Mouse (Mus musculus) forebrain, embryonic 11.5 days (tissue): ENCODE measurements around the gene Prkcz. TPM values are rescaled to one million over a fixed set of nuclear protein-coding genes. Genes with fewer than 3 reads are reported as not detected.
"Not testable (repeated sequence)": the region's sequence is repeated elsewhere in the genome, so short reads cannot be mapped to it uniquely, and the experiment has no call there.

Experiments
- ATAC-seq: fragments of 200-750 bp; cut with Nextera tagmentation; replicated peaks from 2 replicates; pipeline ENCODE4 v1.8.0; 2017; ENCODE audit warnings: moderate TSS enrichment; ENCODE audit not compliant: low FRiP score
- DNase-seq: peaks from one replicate; pipeline ENCODE4 v3.0.0-alpha.2; 2017; ENCODE audit warnings: low spot score
- H3K27ac ChIP-seq: fragments of 300-500 bp; sonication (generic); 2 replicates; pipeline ENCODE4 v1.5.1; 2014; ENCODE audit warnings: low read depth, low read length
- H3K27me3 ChIP-seq: fragments of 300-500 bp; sonication (generic); 2 replicates; pipeline ENCODE4 v1.6.1; 2014; ENCODE audit warnings: mild to moderate bottlenecking, low read length, mixed read lengths; ENCODE audit not compliant: control insufficient read depth, insufficient read depth
- H3K36me3 ChIP-seq: fragments of 300-500 bp; sonication (generic); 2 replicates; pipeline ENCODE4 v1.6.1; 2014; ENCODE audit warnings: mild to moderate bottlenecking, low read length, moderate library complexity, mixed read lengths; ENCODE audit not compliant: control insufficient read depth, insufficient read depth
- H3K4me1 ChIP-seq: fragments of 300-500 bp; sonication (generic); replicated peaks from 2 replicates; pipeline ENCODE4 v1.6.1; 2014; ENCODE audit warnings: low read length, mixed read lengths; ENCODE audit not compliant: control insufficient read depth, insufficient read depth
- H3K4me2 ChIP-seq: fragments of 300-500 bp; sonication (generic); 2 replicates; pipeline ENCODE4 v1.6.1; 2014; ENCODE audit warnings: low read depth, mild to moderate bottlenecking, low read length, moderate library complexity, mixed read lengths; ENCODE audit not compliant: severe bottlenecking
- H3K4me3 ChIP-seq: fragments of 300-500 bp; sonication (generic); 2 replicates; pipeline ENCODE4 v1.5.1; 2014; ENCODE audit warnings: low read depth, low read length
- H3K9ac ChIP-seq: fragments of 300-500 bp; sonication (generic); 2 replicates; pipeline ENCODE4 v1.6.1; 2014; ENCODE audit warnings: low read length
- H3K9me3 ChIP-seq: fragments of 300-500 bp; sonication (generic); 2 replicates; pipeline ENCODE4 v1.6.1; 2016; ENCODE audit warnings: low read length, mixed read lengths; ENCODE audit not compliant: control insufficient read depth
- WGBS: fragments of 180-500 bp; shearing (Covaris S2); extraction: QIAGEN DNeasy Blood & Tissue Kit; methylation state at CpG from one replicate; pipeline ENCODE4 v1.1.7; 2014; 5-methylcytosine and 5-hydroxymethylcytosine counted together
- polyA plus RNA-seq: library from polyadenylated mRNA; unstranded; fragments of >200 nt; fragmentation: Nextera tagmentation; extraction: Ambion mirVana; gene quantifications from 2 replicates; pipeline ENCODE4 v1.2.1, GENCODE M21; 2014

Gene Prkcz
- polyA plus RNA-seq, 1 experiment from 2014 or later = 20.8 TPM

GRCm38 (mm10) chr4:155332253-155332652, 28.9 kb downstream of the Prkcz start:
- DNase-seq = no peak
- Histone ChIP-seq H3K4me1 (no peaks in the 10 kb centered on the region), H3K36me3 (no peaks in the 10 kb centered on the region), H3K4me3 (no peak overlapping the region), H3K9ac (no peak overlapping the region), H3K9me3 (no peaks in the 10 kb centered on the region), H3K27ac (no peak overlapping the region), H3K4me2 (no peak overlapping the region), H3K27me3 (no peaks in the 10 kb centered on the region)
- 53% methylated on average over 7 of the region's 7 CpGs for WGBS
- no peak for ATAC-seq

- not testable (repeated sequence) for H3K4me3 ChIP-seq, H3K36me3 ChIP-seq, H3K9ac ChIP-seq, H3K27me3 ChIP-seq, DNase-seq, H3K4me1 ChIP-seq, H3K4me2 ChIP-seq, H3K9me3 ChIP-seq, ATAC-seq, H3K27ac ChIP-seq
- 92% methylated on average over 11 of the region's 11 CpGs for WGBS
Observed at GRCm38 (mm10) chr4:155328385-155328784, 32.8 kb downstream of the Prkcz start.

- WGBS = 54% methylated on average over 5 of the region's 5 CpGs
Observed at GRCm38 (mm10) chr4:155325773-155326172, 35.4 kb downstream of the Prkcz start.

GRCm38 (mm10) chr4:155324511-155324910, 36.6 kb downstream of the Prkcz start:
- H3K9ac ChIP-seq = no peak overlapping the region
- H3K27me3 ChIP-seq = no peaks in the 10 kb centered on the region
- DNase-seq (no peak), ATAC-seq (no peak)
- WGBS = 83% methylated on average over 8 of the region's 8 CpGs
- no peaks in the 10 kb centered on the region for H3K36me3 ChIP-seq
- H3K4me1 ChIP-seq = peaks cover 2% of the 10 kb centered on the region; the same call in 1 of the 2 replicates
- H3K27ac ChIP-seq = no peak overlapping the region
- H3K4me3 ChIP-seq = no peak overlapping the region
- no peak overlapping the region for H3K4me2 ChIP-seq
- no peaks in the 10 kb centered on the region for H3K9me3 ChIP-seq

More at GRCm38 (mm10) chr4:155325773-155326172, 35.4 kb downstream of the Prkcz start:
- no peak overlapping the region for H3K4me2 ChIP-seq
- ATAC-seq = no peak
- no peaks in the 10 kb centered on the region for H3K9me3 ChIP-seq
- no peak overlapping the region for H3K9ac ChIP-seq
- no peak overlapping the region for H3K4me3 ChIP-seq
- no peaks in the 10 kb centered on the region for H3K27me3 ChIP-seq
- H3K4me1 ChIP-seq = peaks cover 1% of the 10 kb centered on the region; the same call in 1 of the 2 replicates
- no peak for DNase-seq
- no peaks in the 10 kb centered on the region for H3K36me3 ChIP-seq
- no peak overlapping the region for H3K27ac ChIP-seq

- Histone ChIP-seq H3K9ac (no peak overlapping the region), H3K27ac (no peak overlapping the region), H3K9me3 (no peaks in the 10 kb centered on the region), H3K27me3 (no peaks in the 10 kb centered on the region), H3K4me1 (peaks cover 2% of the 10 kb centered on the region; the same call in 1 of the 2 replicates), H3K36me3 (no peaks in the 10 kb centered on the region), H3K4me3 (no peak overlapping the region), H3K4me2 (no peak overlapping the region)
- ATAC-seq (no peak), DNase-seq (no peak)
- WGBS = 81% methylated on average over 3 of the region's 3 CpGs
Observed at GRCm38 (mm10) chr4:155323081-155323795, 37.9 kb downstream of the Prkcz start.

GRCm38 (mm10) chr4:155320281-155321244, 40.6 kb downstream of the Prkcz start:
- Histone ChIP-seq H3K4me1 (peaks cover 2% of the 10 kb centered on the region; the same call in 1 of the 2 replicates), H3K4me2 (peak overlapping the region; percentile 29; the same call in 1 of the 2 replicates), H3K4me3 (no peak overlapping the region), H3K36me3 (no peaks in the 10 kb centered on the region), H3K27me3 (no peaks in the 10 kb centered on the region), H3K27ac (peak overlapping the region; percentile 26; the same call in 1 of the 2 replicates), H3K9ac (peak overlapping the region; percentile 62), H3K9me3 (no peaks in the 10 kb centered on the region)
- 54% methylated on average over 15 of the region's 15 CpGs for WGBS
- DNase-seq (peak; percentile 88), ATAC-seq (peak; percentile 80)

- H3K4me1 ChIP-seq = peaks cover 2% of the 10 kb centered on the region; the same call in 1 of the 2 replicates
- H3K4me3 ChIP-seq = no peak overlapping the region
- H3K27ac ChIP-seq = no peak overlapping the region
- no peaks in the 10 kb centered on the region for H3K27me3 ChIP-seq
- no peak for ATAC-seq
- no peak overlapping the region for H3K4me2 ChIP-seq
- no peaks in the 10 kb centered on the region for H3K36me3 ChIP-seq
- no peak overlapping the region for H3K9ac ChIP-seq
- H3K9me3 ChIP-seq = no peaks in the 10 kb centered on the region
- 40% methylated on average over 2 of the region's 2 CpGs for WGBS
- DNase-seq = peak; percentile 61
Observed at GRCm38 (mm10) chr4:155318266-155318665, 42.9 kb downstream of the Prkcz start.

GRCm38 (mm10) chr4:155315031-155315430, 46.1 kb downstream of the Prkcz start:
- no peak for ATAC-seq
- 90% methylated on average over 3 of the region's 3 CpGs for WGBS

More at GRCm38 (mm10) chr4:155315031-155315430, 46.1 kb downstream of the Prkcz start:
- Histone ChIP-seq H3K4me1 (no peaks in the 10 kb centered on the region), H3K36me3 (no peaks in the 10 kb centered on the region), H3K4me2 (no peak overlapping the region), H3K27ac (no peak overlapping the region), H3K9me3 (no peaks in the 10 kb centered on the region), H3K4me3 (no peak overlapping the region), H3K27me3 (no peaks in the 10 kb centered on the region), H3K9ac (no peak overlapping the region)
- no peak for DNase-seq
